9 mouse cellular contexts compared by ENCODE assay signal in genomic region chr4:152520083-152520482, GRCm38 (mm10). TPM values are rescaled to one million over a fixed set of nuclear protein-coding genes. Genes with fewer than 3 reads are reported as not detected.
DNase-seq lines count a peak whose midpoint lies in the region; ATAC-seq and TF ChIP-seq lines count a peak whose summit lies in the region.
"Had no signal": no experiment of that assay in that cellular context is flagged by ENCODE, and none has a peak within 500 bp of the region (broad histone marks: within the 10 kb centered on the region; RNA-seq: fewer than 3 reads in every experiment).

No protein-coding gene starts in this region.

- no peak for ATAC-seq in heart, embryonic 12.5 days (ENCODE audit: insufficient number of reproducible peaks, low FRiP score)
- ATAC-seq in granulocyte monocyte progenitor cell, adult 5-6 weeks (replicated peaks; ENCODE audit: poor library complexity, severe bottlenecking) = peak; percentile 82
- no peak for ATAC-seq in midbrain, embryonic 11.5 days (ENCODE audit: low FRiP score)
- ATAC-seq in stomach, postnatal 0 days (ENCODE audit: low FRiP score, low TSS enrichment) = no peak

- no peaks in the 10 kb centered on the region for H3K9me3 ChIP-seq in heart, embryonic 12.5 days (replicated peaks)
- no peaks in the 10 kb centered on the region for H3K9me3 ChIP-seq in midbrain, embryonic 11.5 days (ENCODE audit: control insufficient read depth, low read length)
- H3K9me3 ChIP-seq in stomach, postnatal 0 days (ENCODE audit: control insufficient read depth, low read length) = no peaks in the 10 kb centered on the region
- H3K9me3 ChIP-seq: lung, embryonic 15.5 days had no signal

- TF ChIP-seq POLR2A in heart, adult 2 months (IDR thresholded peaks at IDR 0.05; ENCODE audit: insufficient read depth, low read depth, low read length) = no peak

- H3K27me3 ChIP-seq in heart, adult 2 months (ENCODE audit: control insufficient read depth, insufficient read depth, low read length) = no peaks in the 10 kb centered on the region
- no peaks in the 10 kb centered on the region for H3K27me3 ChIP-seq in heart, embryonic 12.5 days (replicated peaks)
- H3K27me3 ChIP-seq in midbrain, embryonic 11.5 days (ENCODE audit: control insufficient read depth, insufficient read depth, low read length) = no peaks in the 10 kb centered on the region
- no peaks in the 10 kb centered on the region for H3K27me3 ChIP-seq in stomach, postnatal 0 days (ENCODE audit: control insufficient read depth, insufficient read depth, low read length)
- H3K27me3 ChIP-seq: lung, embryonic 15.5 days had no signal

- intact Hi-C loops in heart, adult 2 months (cut with DNase I) = no loop called here

- 28% methylated on average over 6 of the region's 6 CpGs for WGBS in heart, adult 2 months
- 33% methylated on average over 6 of the region's 6 CpGs for WGBS in heart, embryonic 12.5 days
- WGBS in midbrain, embryonic 11.5 days = 43% methylated on average over 6 of the region's 6 CpGs
- 32% methylated on average over 6 of the region's 6 CpGs for WGBS in stomach, postnatal 0 days

- no peak overlapping the region for H3K4me3 ChIP-seq in heart, adult 2 months
- H3K4me3 ChIP-seq in heart, embryonic 12.5 days = no peak overlapping the region
- H3K4me3 ChIP-seq in midbrain, embryonic 11.5 days (ENCODE audit: low read depth, low read length) = no peak overlapping the region
- H3K4me3 ChIP-seq in stomach, postnatal 0 days (ENCODE audit: low read depth, low read length) = no peak overlapping the region
- H3K4me3 ChIP-seq: lung, embryonic 15.5 days had no signal

- peak; percentile 18 to 61 for DNase-seq in heart, adult 2 months
- peak; percentile 61 for DNase-seq in T-cell, adult 2 months (ENCODE audit: low spot score)
- DNase-seq in cerebellum, postnatal 25 days = peak; percentile 93 to 95
- peak; percentile 52 to 61 for DNase-seq in layer of hippocampus, postnatal 36 days
- DNase-seq in midbrain, embryonic 11.5 days (ENCODE audit: low spot score, missing footprints) = peak; percentile 96
- DNase-seq in stomach, postnatal 0 days (ENCODE audit: low spot score) = peak; percentile 53

- no peaks in the 10 kb centered on the region for H3K36me3 ChIP-seq in heart, adult 2 months (ENCODE audit: control insufficient read depth, insufficient read depth, low read length)
- H3K36me3 ChIP-seq in heart, embryonic 12.5 days = no peaks in the 10 kb centered on the region
- no peaks in the 10 kb centered on the region for H3K36me3 ChIP-seq in midbrain, embryonic 11.5 days (ENCODE audit: control insufficient read depth, insufficient read depth, low read length)
- no peaks in the 10 kb centered on the region for H3K36me3 ChIP-seq in stomach, postnatal 0 days (ENCODE audit: control insufficient read depth, insufficient read depth, low read length)
- H3K36me3 ChIP-seq: lung, embryonic 15.5 days had no signal

- no peaks in the 10 kb centered on the region for H3K79me2 ChIP-seq in heart, adult 2 months (replicated peaks; ENCODE audit: control insufficient read depth, insufficient read depth, low read length)

- no peak overlapping the region for H3K9ac ChIP-seq in heart, adult 2 months (ENCODE audit: low read depth, low read length)
- H3K9ac ChIP-seq in heart, embryonic 12.5 days = no peak overlapping the region
- no peak overlapping the region for H3K9ac ChIP-seq in midbrain, embryonic 11.5 days (ENCODE audit: low read length)
- no peak overlapping the region for H3K9ac ChIP-seq in stomach, postnatal 0 days (ENCODE audit: low read length)
- H3K9ac ChIP-seq: lung, embryonic 15.5 days had no signal

- no peak overlapping the region for H3K4me2 ChIP-seq in heart, embryonic 12.5 days
- no peak overlapping the region for H3K4me2 ChIP-seq in midbrain, embryonic 11.5 days
- no peak overlapping the region for H3K4me2 ChIP-seq in stomach, postnatal 0 days (replicated peaks; ENCODE audit: low read depth)
- H3K4me2 ChIP-seq: lung, embryonic 15.5 days had no signal

- H3K27ac ChIP-seq in heart, adult 2 months = no peak overlapping the region
- no peak overlapping the region for H3K27ac ChIP-seq in heart, embryonic 12.5 days (ENCODE audit: poor library complexity, severe bottlenecking)
- H3K27ac ChIP-seq in midbrain, embryonic 11.5 days (ENCODE audit: low read depth, low read length) = no peak overlapping the region
- no peak overlapping the region for H3K27ac ChIP-seq in stomach, postnatal 0 days (replicated peaks)
- H3K27ac ChIP-seq: lung, embryonic 15.5 days had no signal

- peak; percentile 88 for TF ChIP-seq CTCF in heart, adult 2 months (IDR thresholded peaks at IDR 0.05)
- peak; percentile 84 for TF ChIP-seq CTCF in stomach, postnatal 0 days (IDR thresholded peaks at IDR 0.05; ENCODE audit: low read depth)

- TF ChIP-seq EP300 in heart, adult 2 months (IDR thresholded peaks at IDR 0.05; ENCODE audit: insufficient read depth, low read depth, low read length) = no peak
- TF ChIP-seq EP300 in stomach, postnatal 0 days (optimal IDR thresholded peaks at IDR 0.05) = no peak

- H3K4me1 ChIP-seq in heart, adult 2 months (ENCODE audit: control insufficient read depth, insufficient read depth, low read length) = no peaks in the 10 kb centered on the region
- no peaks in the 10 kb centered on the region for H3K4me1 ChIP-seq in heart, embryonic 12.5 days (replicated peaks)
- no peaks in the 10 kb centered on the region for H3K4me1 ChIP-seq in midbrain, embryonic 11.5 days (ENCODE audit: control insufficient read depth, insufficient read depth, low read length)
- H3K4me1 ChIP-seq in stomach, postnatal 0 days (replicated peaks; ENCODE audit: control insufficient read depth, insufficient read depth) = no peaks in the 10 kb centered on the region
- H3K4me1 ChIP-seq: lung, embryonic 15.5 days had no signal

RNA-seq across cellular contexts. Expression of gene Kcnab2, which starts 42.4 kb away (rescaled TPM):
- total RNA-seq in heart, adult 2 months (2021) = 1 to 10 TPM; 2.3 to 3.5 TPM
- polyA plus RNA-seq in heart, adult 2 months (2012; rRNA removed) = 1.6 and 2.1 TPM in 2 replicates
- polyA plus RNA-seq in heart, embryonic 12.5 days (2016; fragmentation: Nextera tagmentation; extraction: Ambion mirVana) = 5.2 and 5.6 TPM in 2 replicates
- total RNA-seq in granulocyte monocyte progenitor cell, adult 5-6 weeks (2014; fragmentation: Nextera tagmentation) = 84.3 and 85.6 TPM in 2 replicates
- 67.3 and 72.3 TPM in 2 replicates for total RNA-seq in granulocyte monocyte progenitor cell, adult 5-6 weeks (2017)
- total RNA-seq in layer of hippocampus, postnatal 36 days (2021) = 100 to 1,000 TPM; 725 to 726 TPM
- polyA plus RNA-seq in midbrain, embryonic 11.5 days (2014; fragmentation: Nextera tagmentation; extraction: Ambion mirVana) = 10.5 and 11.0 TPM in 2 replicates
- polyA plus RNA-seq in stomach, postnatal 0 days (2015; fragmentation: Nextera tagmentation; extraction: Ambion mirVana) = 1.2 and 1.3 TPM in 2 replicates

RNA-seq across cellular contexts. Expression of gene Nphp4, which starts 43.6 kb away (rescaled TPM):
- under 1 TPM; 0.57 to 0.70 TPM for total RNA-seq in heart, adult 2 months (2021)
- polyA plus RNA-seq in heart, adult 2 months (2012; rRNA removed) = 0.82 and 1.3 TPM in 2 replicates
- polyA plus RNA-seq in heart, embryonic 12.5 days (2016; fragmentation: Nextera tagmentation; extraction: Ambion mirVana) = 2.6 and 2.7 TPM in 2 replicates
- 0.77 and 3.7 TPM in 2 replicates for total RNA-seq in granulocyte monocyte progenitor cell, adult 5-6 weeks (2014; fragmentation: Nextera tagmentation)
- 0.17 and 0.31 TPM in 2 replicates for total RNA-seq in granulocyte monocyte progenitor cell, adult 5-6 weeks (2017)
- 10 to 100 TPM; 26.6 to 30.1 TPM for total RNA-seq in layer of hippocampus, postnatal 36 days (2021)
- polyA plus RNA-seq in midbrain, embryonic 11.5 days (2014; fragmentation: Nextera tagmentation; extraction: Ambion mirVana) = 4.4 and 4.8 TPM in 2 replicates
- 0.48 and 0.58 TPM in 2 replicates for polyA plus RNA-seq in stomach, postnatal 0 days (2015; fragmentation: Nextera tagmentation; extraction: Ambion mirVana)

Comparison
In these comparisons a context has a peak if more than half of its experiments do, and no peak if none do; other contexts are left out.
1. DNase-seq: peak in every context shown above with its lines; median percentile 96 in midbrain, embryonic 11.5 days; 94 in cerebellum, postnatal 25 days; 61 in T-cell, adult 2 months; 56 in layer of hippocampus, postnatal 36 days; 53 in stomach, postnatal 0 days; 40 in heart, adult 2 months.